Mouse (Mus musculus) liver, embryonic 12.5 days (tissue): ENCODE results near the gene Borcs6. TPM values are rescaled to one million over a fixed set of nuclear protein-coding genes. Genes with fewer than 3 reads are reported as not detected.

Source experiments
- ATAC-seq: fragments of 200-750 bp; cut with Nextera tagmentation; 2 replicates; pipeline ENCODE4 v1.8.0; 2017; ENCODE audit warnings: moderate number of reproducible peaks, mild to moderate bottlenecking, moderate library complexity
- H3K27ac ChIP-seq: fragments of 300-500 bp; sonication (generic); 2 replicates; pipeline ENCODE4 v1.5.1; 2016; ENCODE audit warnings: mild to moderate bottlenecking
- H3K27me3 ChIP-seq: fragments of 300-500 bp; sonication (generic); replicated peaks from 2 replicates; pipeline ENCODE4 v1.6.1; 2016; ENCODE audit warnings: mild to moderate bottlenecking, moderate library complexity
- H3K36me3 ChIP-seq: fragments of 300-500 bp; sonication (generic); 2 replicates; pipeline ENCODE4 v1.6.1; 2016; ENCODE audit warnings: mild to moderate bottlenecking, moderate library complexity
- H3K4me1 ChIP-seq: fragments of 300-500 bp; sonication (generic); 2 replicates; pipeline ENCODE4 v1.6.1; 2016
- H3K4me2 ChIP-seq: fragments of 300-500 bp; sonication (generic); 2 replicates; pipeline ENCODE4 v1.6.1; 2016; ENCODE audit warnings: mild to moderate bottlenecking, moderate library complexity
- H3K4me3 ChIP-seq: fragments of 300-500 bp; sonication (generic); 2 replicates; pipeline ENCODE4 v1.5.1; 2016; ENCODE audit warnings: mild to moderate bottlenecking, moderate library complexity
- H3K9ac ChIP-seq: fragments of 300-500 bp; sonication (generic); 2 replicates; pipeline ENCODE4 v1.6.1; 2016; ENCODE audit warnings: mild to moderate bottlenecking, moderate library complexity
- H3K9me3 ChIP-seq: fragments of 300-500 bp; sonication (generic); replicated peaks from 2 replicates; pipeline ENCODE4 v1.6.1; 2016; ENCODE audit warnings: mild to moderate bottlenecking, moderate library complexity
- WGBS: fragments of 180-500 bp; shearing (Covaris S2); methylation state at CpG from one replicate; pipeline ENCODE4 v1.1.7; 2016; ENCODE audit not compliant: insufficient replicate concordance; 5-methylcytosine and 5-hydroxymethylcytosine counted together
- polyA plus RNA-seq: library from polyadenylated mRNA; unstranded; fragments of >200 nt; fragmentation: Nextera tagmentation; extraction: Ambion mirVana; gene quantifications from 2 replicates; pipeline ENCODE4 v1.2.1, GENCODE M21; 2016

The Borcs6 gene
- polyA plus RNA-seq, 1 experiment from 2014 or later, result 5.3 TPM

DNA sequence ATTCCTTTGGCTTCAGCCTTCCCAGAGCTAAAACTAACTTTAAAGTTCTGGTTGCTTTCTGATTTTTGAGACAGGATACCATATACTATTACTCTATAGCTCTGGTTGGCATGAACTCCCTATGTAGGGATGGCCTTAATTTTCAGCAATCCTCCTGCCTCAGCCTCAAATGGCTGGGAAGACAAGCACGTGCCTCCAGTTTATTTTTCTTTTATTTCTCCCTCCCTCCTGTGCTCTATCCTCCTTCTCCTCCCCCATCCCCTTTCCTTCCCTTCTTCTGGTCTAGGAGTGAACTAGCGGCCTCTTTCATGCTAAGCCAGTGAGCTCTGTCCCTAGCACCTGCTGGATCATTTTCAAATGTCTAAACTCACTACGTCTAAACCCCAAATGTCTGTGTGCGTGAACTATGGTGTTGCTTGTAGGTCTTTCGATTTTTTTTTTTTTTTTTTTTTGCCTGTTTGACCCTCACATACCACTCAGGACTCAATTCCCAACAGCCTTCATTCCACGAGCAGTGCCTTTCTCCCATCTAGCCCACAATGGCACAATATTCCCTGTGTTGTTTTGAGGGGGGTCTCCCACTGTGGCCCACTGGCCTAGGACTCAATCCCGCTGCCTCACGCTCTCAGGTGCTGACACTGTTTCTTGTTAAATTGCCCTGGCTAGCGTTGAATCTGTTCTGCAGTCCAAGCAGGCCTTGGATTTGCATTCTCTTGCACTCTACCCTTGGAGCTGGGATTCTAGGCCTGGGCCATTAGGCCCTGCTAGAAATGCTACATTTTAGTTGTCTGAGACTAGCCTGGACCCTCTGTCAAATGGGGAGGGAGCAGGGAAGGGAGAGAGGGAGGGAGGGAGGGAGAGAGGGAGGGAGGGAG lies 5.0 kb downstream of the Borcs6 start:
- 62% methylated on average over 9 of the region's 9 CpGs for WGBS
- Histone ChIP-seq H3K27me3 (no peaks in the 10 kb centered on the region), H3K9ac (peak overlapping the region; percentile 84), H3K9me3 (no peaks in the 10 kb centered on the region), H3K4me2 (peak overlapping the region; percentile 91), H3K4me1 (peaks cover 58% of the 10 kb centered on the region), H3K4me3 (peak overlapping the region; percentile 92), H3K27ac (peak overlapping the region; percentile 81), H3K36me3 (no peaks in the 10 kb centered on the region)
- no peak for ATAC-seq

- Histone ChIP-seq H3K4me1 (peaks cover 64% of the 10 kb centered on the region), H3K9me3 (no peaks in the 10 kb centered on the region), H3K4me2 (peak overlapping the region; percentile 91), H3K27me3 (no peaks in the 10 kb centered on the region), H3K4me3 (peak overlapping the region; percentile 57; the same call in 1 of the 2 replicates), H3K9ac (no peak overlapping the region), H3K27ac (peak overlapping the region; percentile 10; the same call in 1 of the 2 replicates), H3K36me3 (no peaks in the 10 kb centered on the region)
- 57% methylated on average over 3 of the region's 3 CpGs for WGBS
- no peak for ATAC-seq
Measured at GRCm38 (mm10) chr11:69065394-69065925, 5.9 kb downstream of the Borcs6 start.

DNA sequence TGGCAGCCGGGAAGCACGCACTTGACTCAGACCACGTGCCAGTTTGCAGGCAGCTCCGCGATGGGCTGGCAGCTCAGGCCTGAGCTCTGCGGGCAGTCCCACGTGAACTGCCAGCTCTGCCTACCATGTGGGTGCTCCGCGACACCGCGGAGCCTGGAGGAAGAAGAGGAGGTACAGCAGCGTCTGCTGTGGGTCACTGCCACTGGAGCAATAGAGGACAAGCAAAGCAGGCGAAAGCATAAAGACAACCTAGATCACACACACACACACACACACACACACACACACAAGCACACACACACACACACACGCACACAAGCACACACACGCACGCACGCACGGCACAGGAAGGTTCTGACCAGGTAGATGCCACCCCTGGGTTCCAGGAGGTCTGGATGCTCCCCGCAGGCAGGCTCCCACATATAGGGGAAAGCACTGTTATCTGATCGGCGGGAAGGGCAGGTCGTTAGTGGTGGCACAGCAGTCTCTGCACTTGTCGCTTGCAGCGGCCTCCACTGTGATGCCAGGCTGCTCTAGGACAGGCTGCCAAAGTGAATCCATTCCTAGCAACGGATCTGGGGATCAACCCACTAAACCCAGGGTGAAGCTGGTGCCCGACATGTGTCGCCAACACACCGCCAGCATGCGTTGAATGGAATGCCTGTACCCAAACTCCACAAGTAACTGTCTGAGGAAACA lies 6.8 kb downstream of the Borcs6 start:
- Histone ChIP-seq H3K9ac (peak overlapping the region; percentile 70), H3K4me3 (peak overlapping the region; percentile 57), H3K27me3 (no peaks in the 10 kb centered on the region), H3K4me2 (peak overlapping the region; percentile 91), H3K27ac (peak overlapping the region; percentile 69), H3K9me3 (no peaks in the 10 kb centered on the region), H3K36me3 (no peaks in the 10 kb centered on the region), H3K4me1 (peaks cover 60% of the 10 kb centered on the region)
- peak; percentile 38 for ATAC-seq
- WGBS, result 9% methylated on average over 29 of the region's 29 CpGs

GRCm38 (mm10) chr11:69066956-69067355 lies 7.4 kb downstream of the Borcs6 start:
- Histone ChIP-seq H3K4me2 (peak overlapping the region; percentile 91), H3K27me3 (no peaks in the 10 kb centered on the region), H3K36me3 (no peaks in the 10 kb centered on the region), H3K4me1 (peaks cover 60% of the 10 kb centered on the region), H3K9me3 (no peaks in the 10 kb centered on the region), H3K4me3 (peak overlapping the region; percentile 57), H3K27ac (peak overlapping the region; percentile 69), H3K9ac (peak overlapping the region; percentile 70; the same call in 1 of the 2 replicates)
- WGBS, result 13% methylated on average over 8 of the region's 8 CpGs
- ATAC-seq, result no peak

DNA sequence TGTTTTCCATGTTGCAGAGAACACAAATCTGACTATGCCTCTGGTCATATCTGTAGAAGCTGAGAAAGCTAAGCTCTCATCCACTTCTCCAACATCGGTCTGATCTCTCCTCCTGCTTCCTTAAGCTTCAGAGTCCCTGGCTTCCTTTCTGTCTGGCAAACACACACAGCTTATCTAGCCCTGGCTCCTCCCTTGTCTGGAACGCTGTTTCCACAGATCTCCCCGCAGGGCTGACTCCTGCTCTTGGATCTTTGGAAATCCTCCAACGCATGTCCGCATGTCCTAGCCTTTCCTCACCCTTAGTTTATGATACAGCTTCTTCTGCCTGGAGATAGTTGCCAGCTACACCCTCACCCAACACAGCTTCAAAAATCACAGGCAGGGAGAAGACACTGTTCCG lies 8.1 kb downstream of the Borcs6 start:
- H3K27me3 ChIP-seq, result no peaks in the 10 kb centered on the region
- peaks cover 65% of the 10 kb centered on the region for H3K4me1 ChIP-seq
- H3K4me3 ChIP-seq, result no peak overlapping the region
- H3K27ac ChIP-seq, result no peak overlapping the region
- 0 out of 2 replicates have a peak overlapping the region, but pooled peaks have one; percentile 22 for H3K9ac ChIP-seq
- WGBS, result 50% methylated on average over 6 of the region's 6 CpGs
- H3K36me3 ChIP-seq, result no peaks in the 10 kb centered on the region
- H3K9me3 ChIP-seq, result no peaks in the 10 kb centered on the region
- ATAC-seq, result no peak
- H3K4me2 ChIP-seq, result peak overlapping the region; percentile 91

- H3K4me1 ChIP-seq, result peaks cover 75% of the 10 kb centered on the region
- peak overlapping the region; percentile 82 for H3K27ac ChIP-seq
- no peaks in the 10 kb centered on the region for H3K36me3 ChIP-seq
- peak overlapping the region; percentile 93 for H3K4me2 ChIP-seq
- peak overlapping the region; percentile 80 for H3K9ac ChIP-seq
- H3K9me3 ChIP-seq, result no peaks in the 10 kb centered on the region
- no peak for ATAC-seq
- WGBS, result under 1% methylated on average over 13 of the region's 13 CpGs
- peak overlapping the region; percentile 72 for H3K4me3 ChIP-seq
- no peaks in the 10 kb centered on the region for H3K27me3 ChIP-seq
Measured at GRCm38 (mm10) chr11:69070093-69070492, 10.6 kb downstream of the Borcs6 start.

GRCm38 (mm10) chr11:69070590-69071222 lies 11.2 kb downstream of the Borcs6 start, which contains the start of gene Tmem107:
Gene Tmem107, plus strand, starts transcription at chr11:69070806.
- peak within 1 kb of the TSS; percentile 93 for H3K4me2 ChIP-seq
- no peaks in the 10 kb centered on the region for H3K27me3 ChIP-seq
- H3K4me1 ChIP-seq, result peaks cover 71% of the 10 kb centered on the region
- peak within 1 kb of the TSS; percentile 82 for H3K27ac ChIP-seq
- H3K9ac ChIP-seq, result peak within 1 kb of the TSS; percentile 80
- H3K4me3 ChIP-seq, result peak within 1 kb of the TSS; percentile 72
- peak; percentile 81 for ATAC-seq
- WGBS, result under 1% methylated on average over 47 of the region's 47 CpGs
- no peaks in the 10 kb centered on the region for H3K36me3 ChIP-seq
- H3K9me3 ChIP-seq, result no peaks in the 10 kb centered on the region

GRCm38 (mm10) chr11:69071262-69071661 lies 11.7 kb downstream of the Borcs6 start:
- H3K27me3 ChIP-seq, result no peaks in the 10 kb centered on the region
- H3K36me3 ChIP-seq, result no peaks in the 10 kb centered on the region
- H3K27ac ChIP-seq, result peak overlapping the region; percentile 82
- no peak for ATAC-seq
- peak overlapping the region; percentile 80 for H3K9ac ChIP-seq
- H3K4me2 ChIP-seq, result peak overlapping the region; percentile 93
- peaks cover 70% of the 10 kb centered on the region for H3K4me1 ChIP-seq
- H3K9me3 ChIP-seq, result no peaks in the 10 kb centered on the region
- 38% methylated on average over 9 of the region's 9 CpGs for WGBS
- H3K4me3 ChIP-seq, result peak overlapping the region; percentile 72

DNA sequence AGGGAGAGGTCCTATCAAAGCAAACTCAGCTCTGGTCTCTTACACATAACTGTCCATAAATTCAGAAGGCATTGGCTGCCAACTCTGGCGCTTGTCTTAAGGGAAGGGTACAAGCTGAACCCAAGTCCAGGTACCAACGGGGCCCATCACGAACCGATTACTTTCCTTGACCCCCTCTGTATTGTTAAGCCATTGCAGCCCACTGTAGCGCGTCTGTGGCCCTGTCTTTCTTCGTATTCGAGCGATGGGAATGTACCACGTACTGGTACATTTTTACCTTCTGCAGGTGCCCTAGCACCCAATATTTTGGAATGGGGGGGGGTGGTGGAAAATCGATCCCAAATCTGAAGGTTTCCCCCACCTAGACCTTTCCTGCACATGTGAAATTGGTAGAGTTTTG lies 12.7 kb downstream of the Borcs6 start:
- Histone ChIP-seq H3K36me3 (no peaks in the 10 kb centered on the region), H3K9me3 (no peaks in the 10 kb centered on the region), H3K4me1 (peaks cover 65% of the 10 kb centered on the region), H3K27ac (peak overlapping the region; percentile 93), H3K4me3 (peak overlapping the region; percentile 48), H3K4me2 (peak overlapping the region; percentile 93), H3K9ac (peak overlapping the region; percentile 69), H3K27me3 (no peaks in the 10 kb centered on the region)
- WGBS, result 82% methylated on average over 11 of the region's 11 CpGs
- ATAC-seq, result no peak

DNA sequence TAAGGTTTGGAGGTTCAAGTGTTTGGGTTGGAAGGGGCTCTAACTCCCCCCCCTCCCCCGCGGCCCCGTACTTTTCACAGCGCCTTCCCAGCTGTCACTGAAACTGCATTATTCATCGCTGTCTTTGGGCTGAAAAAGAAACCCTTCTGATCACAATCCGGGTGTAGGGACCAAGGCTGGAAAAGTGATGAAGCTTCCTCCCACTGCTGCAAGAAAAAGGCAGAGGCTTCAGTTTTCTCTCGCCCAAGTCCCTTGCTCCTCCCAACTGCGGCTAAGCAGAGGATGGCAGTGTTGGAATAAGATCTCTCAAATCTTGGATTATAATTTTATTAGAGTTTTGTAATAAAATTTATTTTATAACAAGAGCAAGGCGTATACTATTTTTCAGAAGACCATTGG lies 13.1 kb downstream of the Borcs6 start:
- 15% methylated on average over 9 of the region's 9 CpGs for WGBS
- peak overlapping the region; percentile 93 for H3K4me2 ChIP-seq
- no peaks in the 10 kb centered on the region for H3K27me3 ChIP-seq
- no peaks in the 10 kb centered on the region for H3K36me3 ChIP-seq
- no peaks in the 10 kb centered on the region for H3K9me3 ChIP-seq
- H3K9ac ChIP-seq, result peak overlapping the region; percentile 69
- peak overlapping the region; percentile 48 for H3K4me3 ChIP-seq
- ATAC-seq, result no peak
- peaks cover 61% of the 10 kb centered on the region for H3K4me1 ChIP-seq
- H3K27ac ChIP-seq, result peak overlapping the region; percentile 93

- Histone ChIP-seq H3K36me3 (no peaks in the 10 kb centered on the region), H3K9me3 (no peaks in the 10 kb centered on the region), H3K4me3 (peak overlapping the region; percentile 48), H3K27ac (peak overlapping the region; percentile 93), H3K4me2 (peak overlapping the region; percentile 93), H3K9ac (peak overlapping the region; percentile 69), H3K4me1 (peaks cover 62% of the 10 kb centered on the region), H3K27me3 (no peaks in the 10 kb centered on the region)
- WGBS, result under 1% methylated on average over 14 of the region's 14 CpGs
- ATAC-seq, result peak; percentile 78
Measured at GRCm38 (mm10) chr11:69073065-69073888, 13.8 kb downstream of the Borcs6 start.
